Mouse (Mus musculus) spleen, adult 2 months (tissue): ENCODE results near the gene Kmt5b.

Source experiments
- CTCF ChIP-seq: fragments of 200-500 bp; IDR thresholded peaks from 2 replicates; pipeline ENCODE4 v1.5.1; 2011; ENCODE audit warnings: mild to moderate bottlenecking, inconsistent platforms; ENCODE audit not compliant: insufficient read depth, insufficient read length, insufficient replicate concordance; ENCODE audit errors: extremely low read depth
- POLR2A ChIP-seq: fragments of 200-500 bp; IDR thresholded peaks from 2 replicates; pipeline ENCODE4 v1.6.1; 2011; ENCODE audit warnings: low read depth, low read length, inconsistent platforms

- no peak for TF ChIP-seq POLR2A
- no peak for TF ChIP-seq CTCF
These were observed 78.1 kb downstream of the Kmt5b start for GRCm38 (mm10) chr19:3845339-3845738.
